29 mouse cellular contexts compared by ENCODE assay signal in genomic region chr8:111079461-111079860, GRCm38 (mm10). TPM values are rescaled to one million over a fixed set of nuclear protein-coding genes. Genes with fewer than 3 reads are reported as not detected.
A peak's percentile ranks its signal among the peaks of the same experiment; 100 is the strongest.
DNase-seq lines count a peak whose midpoint lies in the region; ATAC-seq and TF ChIP-seq lines count a peak whose summit lies in the region.
"Had no signal": no experiment of that assay in that cellular context is flagged by ENCODE, and none has a peak within 500 bp of the region (broad histone marks: within the 10 kb centered on the region; RNA-seq: fewer than 3 reads in every experiment).

No protein-coding gene starts in this region.

- no peak for TF ChIP-seq CTCF in kidney, adult 2 months (conservative IDR thresholded peaks at IDR 0.05; ENCODE audit: insufficient read depth, insufficient read length, low read depth, low read length)

- H3K9ac ChIP-seq in intestine, embryonic 16.5 days (ENCODE audit: low read depth, low read length), result no peak overlapping the region
- H3K9ac ChIP-seq in intestine, embryonic 15.5 days, result no peak overlapping the region
- H3K9ac ChIP-seq: heart, embryonic 13.5 days; limb, embryonic 13.5 days; liver, embryonic 14.5 days; lung, embryonic 14.5 days; midbrain, embryonic 15.5 days had no signal

- H3K4me1 ChIP-seq in intestine, embryonic 16.5 days (ENCODE audit: control insufficient read depth, insufficient read depth, low read length), result no peaks in the 10 kb centered on the region
- H3K4me1 ChIP-seq in intestine, embryonic 15.5 days (replicated peaks), result 0 out of 2 replicates have a peak, but pooled peaks cover 3% of the 10 kb centered on the region
- H3K4me1 ChIP-seq in kidney, adult 2 months (ENCODE audit: control insufficient read depth, insufficient read depth, low read length), result peaks cover 9% of the 10 kb centered on the region; the same call in 1 of the 2 replicates
- H3K4me1 ChIP-seq: limb, embryonic 13.5 days; midbrain, embryonic 15.5 days had no signal

- peak; percentile 76 for DNase-seq in kidney, adult 2 months
- DNase-seq in kidney, adult 9 months, result peak; percentile 69
- DNase-seq in kidney, postnatal 10 days, result peak; percentile 24
- DNase-seq in spleen, postnatal 4 days (ENCODE audit: low spot score in 2 of 2), result no peak
- no peak for DNase-seq in cerebellum, postnatal 14 days
- DNase-seq: cerebellum, adult 18-20 months; cerebellum, postnatal 10 days; right cerebral cortex, postnatal 25 days; spleen, adult 18-20 months; thymus, adult 18-20 months; thymus, postnatal 25 days had no signal

- H3K9me3 ChIP-seq in intestine, embryonic 16.5 days (ENCODE audit: control insufficient read depth, low read length), result no peaks in the 10 kb centered on the region
- no peaks in the 10 kb centered on the region for H3K9me3 ChIP-seq in intestine, embryonic 15.5 days
- H3K9me3 ChIP-seq: heart, embryonic 13.5 days; hindbrain, embryonic 10.5 days; limb, embryonic 13.5 days; midbrain, embryonic 15.5 days had no signal

- H3K36me3 ChIP-seq in intestine, embryonic 16.5 days (ENCODE audit: control insufficient read depth, insufficient read depth, low read length), result no peaks in the 10 kb centered on the region
- no peaks in the 10 kb centered on the region for H3K36me3 ChIP-seq in intestine, embryonic 15.5 days
- H3K36me3 ChIP-seq in kidney, adult 2 months (ENCODE audit: control insufficient read depth, insufficient read depth, low read length), result no peaks in the 10 kb centered on the region
- H3K36me3 ChIP-seq: heart, embryonic 13.5 days; hindbrain, embryonic 10.5 days; limb, embryonic 13.5 days; midbrain, embryonic 15.5 days had no signal

- no peaks in the 10 kb centered on the region for H3K27me3 ChIP-seq in intestine, embryonic 16.5 days (replicated peaks; ENCODE audit: control insufficient read depth, insufficient read depth, low read length)
- no peaks in the 10 kb centered on the region for H3K27me3 ChIP-seq in intestine, embryonic 15.5 days (replicated peaks)
- H3K27me3 ChIP-seq in kidney, adult 2 months (replicated peaks; ENCODE audit: control insufficient read depth, insufficient read depth, low read length), result no peaks in the 10 kb centered on the region
- H3K27me3 ChIP-seq: limb, embryonic 13.5 days; midbrain, embryonic 15.5 days had no signal

- WGBS in intestine, embryonic 16.5 days, result 62% methylated on average over 5 of the region's 5 CpGs
- whole genome bisulfite sequencing in intestine, embryonic 15.5 days, result 63% methylated on average over 5 of the region's 5 CpGs
- 18% methylated on average over 5 of the region's 5 CpGs for WGBS in kidney, adult 2 months

- no peak overlapping the region for H3K4me2 ChIP-seq in intestine, embryonic 16.5 days (ENCODE audit: low read depth, low read length)
- no peak overlapping the region for H3K4me2 ChIP-seq in intestine, embryonic 15.5 days (replicated peaks)
- H3K4me2 ChIP-seq: heart, embryonic 13.5 days; limb, embryonic 13.5 days; lung, embryonic 14.5 days; midbrain, embryonic 15.5 days had no signal

- TF ChIP-seq POLR2A in kidney, adult 2 months (IDR thresholded peaks at IDR 0.05; ENCODE audit: low read depth, low read length), result no peak

- no peak overlapping the region for H3K4me3 ChIP-seq in intestine, embryonic 16.5 days (ENCODE audit: low read length)
- no peak overlapping the region for H3K4me3 ChIP-seq in intestine, embryonic 15.5 days (replicated peaks)
- no peak overlapping the region for H3K4me3 ChIP-seq in kidney, adult 2 months (ENCODE audit: insufficient read depth, low read depth, low read length)
- H3K4me3 ChIP-seq: heart, embryonic 13.5 days; hindbrain, embryonic 10.5 days; layer of hippocampus, adult 2 months; left cerebral cortex, adult 2 months; limb, embryonic 13.5 days; midbrain, embryonic 15.5 days had no signal

- ATAC-seq in intestine, embryonic 16.5 days, result peak; percentile 16; the same call in 1 of the 2 replicates
- ATAC-seq in intestine, embryonic 15.5 days, result no peak
- ATAC-seq: CD4-positive, CD25-positive, alpha-beta regulatory T cell, adult 4 months; forebrain, embryonic 16.5 days; hindbrain, embryonic 16.5 days; intestine, postnatal 0 days; midbrain, embryonic 15.5 days had no signal

- H3K27ac ChIP-seq in intestine, embryonic 16.5 days (ENCODE audit: low read length), result no peak overlapping the region
- no peak overlapping the region for H3K27ac ChIP-seq in intestine, embryonic 15.5 days
- H3K27ac ChIP-seq in kidney, adult 2 months (ENCODE audit: insufficient read depth, low read depth, low read length), result no peak overlapping the region; the same call in 1 of the 2 replicates
- H3K27ac ChIP-seq: heart, embryonic 13.5 days; layer of hippocampus, adult 2 months; left cerebral cortex, adult 2 months; limb, embryonic 13.5 days; liver, embryonic 14.5 days; midbrain, embryonic 15.5 days; stomach, postnatal 0 days had no signal

RNA-seq across cellular contexts. Expression of gene Clec18a, which starts 12.8 kb away (rescaled TPM):
- 0.07 and 0.09 TPM in 2 replicates for polyA plus RNA-seq in intestine, embryonic 16.5 days (2015; fragmentation: Nextera tagmentation; extraction: Ambion mirVana)
- polyA plus RNA-seq in intestine, embryonic 15.5 days (2015; fragmentation: Nextera tagmentation; extraction: Ambion mirVana), result 0.13 and 0.32 TPM in 2 replicates
- 0.88 and 1.5 TPM in 2 replicates for polyA plus RNA-seq in kidney, adult 2 months (2012; rRNA removed)
- polyA plus RNA-seq: CD4-positive, CD25-positive, alpha-beta regulatory T cell, adult 4 months; heart, embryonic 13.5 days; intestine, postnatal 0 days; limb, embryonic 13.5 days; liver, embryonic 14.5 days; lung, embryonic 14.5 days; stomach, postnatal 0 days had no signal

RNA-seq across cellular contexts. Expression of gene Pdpr, which starts 15.0 kb away (rescaled TPM):
- polyA plus RNA-seq in intestine, embryonic 16.5 days (2015; fragmentation: Nextera tagmentation; extraction: Ambion mirVana), result 6.5 and 8.5 TPM in 2 replicates
- polyA plus RNA-seq in intestine, embryonic 15.5 days (2015; fragmentation: Nextera tagmentation; extraction: Ambion mirVana), result 9.5 and 10.1 TPM in 2 replicates
- 21.5 and 26.1 TPM in 2 replicates for polyA plus RNA-seq in kidney, adult 2 months (2012; rRNA removed)

RNA-seq across cellular contexts. Expression of gene Exosc6, which starts 23.3 kb away (rescaled TPM):
- 7.8 and 11.3 TPM in 2 replicates for polyA plus RNA-seq in intestine, embryonic 16.5 days (2015; fragmentation: Nextera tagmentation; extraction: Ambion mirVana)
- polyA plus RNA-seq in intestine, embryonic 15.5 days (2015; fragmentation: Nextera tagmentation; extraction: Ambion mirVana), result 23.0 and 24.3 TPM in 2 replicates
- 1.8 TPM in 1 of 2 replicates, not detected in the other for polyA plus RNA-seq in kidney, adult 2 months (2012; rRNA removed)
- polyA plus RNA-seq: brain, embryonic 14.5 days; CD4-positive, CD25-positive, alpha-beta regulatory T cell, adult 4 months; cortical plate, adult 2 months; forebrain, embryonic 16.5 days; gonadal fat pad, adult 2 months; hindbrain, embryonic 16.5 days; midbrain, embryonic 15.5 days had no signal

RNA-seq across cellular contexts. Expression of gene Aars, which starts 46.5 kb away (rescaled TPM):
- polyA plus RNA-seq in intestine, embryonic 16.5 days (2015; fragmentation: Nextera tagmentation; extraction: Ambion mirVana), result 51.6 and 52.3 TPM in 2 replicates
- polyA plus RNA-seq in intestine, embryonic 15.5 days (2015; fragmentation: Nextera tagmentation; extraction: Ambion mirVana), result 50.4 and 54.1 TPM in 2 replicates
- polyA plus RNA-seq in kidney, adult 2 months (2012; rRNA removed), result 35.9 and 36.3 TPM in 2 replicates

RNA-seq across cellular contexts. Expression of gene Ddx19b, which starts 47.9 kb away (rescaled TPM):
- polyA plus RNA-seq in intestine, embryonic 16.5 days (2015; fragmentation: Nextera tagmentation; extraction: Ambion mirVana), result 6.9 and 7.4 TPM in 2 replicates
- polyA plus RNA-seq in intestine, embryonic 15.5 days (2015; fragmentation: Nextera tagmentation; extraction: Ambion mirVana), result 7.0 and 7.5 TPM in 2 replicates
- polyA plus RNA-seq in kidney, adult 2 months (2012; rRNA removed), result 2.7 and 3.1 TPM in 2 replicates

Comparison
In these comparisons a context has a peak if more than half of its experiments do, and no peak if none do; other contexts are left out.
1. DNase-seq: peak in kidney, adult 2 months (single experiment), kidney, adult 9 months (single experiment) and kidney, postnatal 10 days (single experiment); none in spleen, postnatal 4 days (0 of 2) and cerebellum, postnatal 14 days (0 of 2).